Mouse (Mus musculus): ENCODE measurements at regions not wholly inside any gene's neighbourhood (a gene's known extent, or its start where the extent isn't known, plus 50 kb on each side); places are given as distances from the start of the nearest gene placed in this dataset.
A peak's percentile ranks its signal among the peaks of the same experiment; 100 is the strongest.

DNA sequence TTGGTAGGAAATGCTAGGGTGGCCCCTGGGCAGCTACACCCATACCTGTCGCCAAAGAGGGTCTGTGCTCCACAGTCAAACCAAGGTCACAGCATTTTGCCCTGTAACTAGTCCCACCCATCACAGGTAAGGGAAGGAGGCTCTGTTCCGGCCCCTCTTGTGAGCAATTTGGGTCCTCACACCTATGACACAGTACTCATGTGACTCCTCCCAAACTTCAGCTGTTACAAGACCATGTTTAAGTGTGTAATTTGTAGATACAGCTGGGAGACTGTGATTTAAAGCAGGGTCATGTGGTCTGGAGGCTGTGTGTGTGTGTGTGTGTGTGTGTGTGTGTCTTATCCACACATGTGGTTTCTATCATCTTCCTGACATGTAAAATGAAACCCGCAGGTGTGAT is 306.3 kb upstream of the Atp5g3 start:
- no peaks in the 10 kb centered on the region for H3K9me3 ChIP-seq (ENCODE audit: control insufficient read depth, low read length)
- H3K36me3 ChIP-seq (ENCODE audit: control insufficient read depth, insufficient read depth, low read length): no peaks in the 10 kb centered on the region
- H3K4me3 ChIP-seq (ENCODE audit: control insufficient read depth in 1 of 2, insufficient read depth in 1 of 2, low read depth in 1 of 2, low read length in 2 of 2): no peak overlapping the region
- no peaks in the 10 kb centered on the region for H3K27me3 ChIP-seq (ENCODE audit: control insufficient read depth, insufficient read depth, low read length)
- no peak overlapping the region for H3K27ac ChIP-seq (replicated peaks in 1 of 2; ENCODE audit: control insufficient read depth in 1 of 2, insufficient read depth in 1 of 2, low read depth in 2 of 2, low read length in 2 of 2)
- H3K4me1 ChIP-seq (ENCODE audit: control insufficient read depth in 2 of 2, insufficient read depth in 2 of 2, low read length in 2 of 2): no peaks in the 10 kb centered on the region
- WGBS: 80% methylated on average over 3 of the region's 3 CpGs
- no peak overlapping the region for H3K9ac ChIP-seq (ENCODE audit: low read length)
- no peak for ATAC-seq (ENCODE audit: insufficient number of reproducible peaks, insufficient read depth, low FRiP score, low read depth)
- H3K4me2 ChIP-seq (ENCODE audit: low read length): no peak overlapping the region

DNA sequence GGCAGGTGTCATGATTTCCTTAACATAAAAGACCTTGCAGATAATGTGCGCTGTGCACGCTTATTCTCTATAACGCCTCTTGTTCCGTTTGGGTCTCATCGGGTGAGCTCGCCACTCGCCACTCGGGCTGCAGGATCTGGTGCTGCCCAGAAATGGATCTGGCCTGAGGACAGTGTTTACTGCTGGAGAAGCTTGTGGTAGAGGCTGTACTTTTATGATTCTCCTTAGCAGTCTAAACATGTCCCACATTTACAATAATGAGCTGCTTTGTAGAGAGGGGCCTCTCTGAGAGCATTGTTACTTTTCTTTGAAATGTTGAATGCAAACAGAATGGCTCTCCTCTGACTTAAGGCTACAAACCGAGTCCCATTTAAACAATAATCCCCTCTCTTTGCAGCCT is 299.1 kb upstream of the Atp5g3 start:
- Histone ChIP-seq H3K9ac (ENCODE audit: low read length) (no peak overlapping the region), H3K4me3 (ENCODE audit: control insufficient read depth in 1 of 2, insufficient read depth in 1 of 2, low read depth in 1 of 2, low read length in 2 of 2) (no peak overlapping the region), H3K4me2 (ENCODE audit: low read length) (no peak overlapping the region), H3K27me3 (ENCODE audit: control insufficient read depth, insufficient read depth, low read length) (no peaks in the 10 kb centered on the region), H3K4me1 (ENCODE audit: control insufficient read depth in 2 of 2, insufficient read depth in 2 of 2, low read length in 2 of 2) (peaks cover 0 to 6% of the 10 kb centered on the region in 2 experiments; a peak in 1 of 4 replicates), H3K9me3 (ENCODE audit: control insufficient read depth, low read length) (no peaks in the 10 kb centered on the region), H3K36me3 (ENCODE audit: control insufficient read depth, insufficient read depth, low read length) (no peaks in the 10 kb centered on the region), H3K27ac (replicated peaks in 1 of 2; ENCODE audit: control insufficient read depth in 1 of 2, insufficient read depth in 1 of 2, low read depth in 2 of 2, low read length in 2 of 2) (no peak overlapping the region)
- WGBS: 76% methylated on average over 9 of the region's 9 CpGs
- no peak for ATAC-seq (ENCODE audit: insufficient number of reproducible peaks, insufficient read depth, low FRiP score, low read depth)

DNA sequence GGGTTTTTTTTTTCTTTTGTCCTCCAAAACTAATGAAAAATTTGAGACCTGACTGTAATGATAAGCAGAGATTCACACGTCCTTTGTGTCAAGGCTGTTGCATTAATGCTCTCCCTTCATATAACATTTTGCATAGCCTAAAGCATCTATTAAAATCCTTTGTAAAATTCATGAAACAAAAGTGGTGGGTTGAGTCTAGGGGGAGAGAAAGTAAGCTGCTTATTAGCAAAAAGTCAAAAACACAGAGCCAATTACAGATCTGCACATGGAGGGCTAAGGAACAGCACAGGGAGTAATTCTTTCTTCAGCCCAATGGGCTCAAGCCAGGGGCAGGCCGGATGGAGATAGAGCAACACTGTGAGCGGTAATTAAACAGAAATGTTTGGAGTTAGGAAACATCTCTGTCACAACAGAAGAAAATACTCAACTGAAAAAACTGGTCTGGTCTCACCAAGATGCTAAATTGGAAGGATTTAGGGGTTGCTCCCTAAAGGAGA is 298.3 kb upstream of the Atp5g3 start:
- no peak overlapping the region for H3K4me2 ChIP-seq (ENCODE audit: low read length)
- peaks cover 0 to 6% of the 10 kb centered on the region in 2 experiments; a peak in 1 of 4 replicates for H3K4me1 ChIP-seq (ENCODE audit: control insufficient read depth in 2 of 2, insufficient read depth in 2 of 2, low read length in 2 of 2)
- no peak overlapping the region for H3K4me3 ChIP-seq (ENCODE audit: control insufficient read depth in 1 of 2, insufficient read depth in 1 of 2, low read depth in 1 of 2, low read length in 2 of 2)
- no peaks in the 10 kb centered on the region for H3K36me3 ChIP-seq (ENCODE audit: control insufficient read depth, insufficient read depth, low read length)
- no peaks in the 10 kb centered on the region for H3K27me3 ChIP-seq (ENCODE audit: control insufficient read depth, insufficient read depth, low read length)
- no peaks in the 10 kb centered on the region for H3K9me3 ChIP-seq (ENCODE audit: control insufficient read depth, low read length)
- H3K9ac ChIP-seq (ENCODE audit: low read length): no peak overlapping the region
- no peak for ATAC-seq (ENCODE audit: insufficient number of reproducible peaks, insufficient read depth, low FRiP score, low read depth)
- 81% methylated on average over 3 of the region's 3 CpGs for WGBS
- H3K27ac ChIP-seq (replicated peaks in 1 of 2; ENCODE audit: control insufficient read depth in 1 of 2, insufficient read depth in 1 of 2, low read depth in 2 of 2, low read length in 2 of 2): no peak overlapping the region

DNA sequence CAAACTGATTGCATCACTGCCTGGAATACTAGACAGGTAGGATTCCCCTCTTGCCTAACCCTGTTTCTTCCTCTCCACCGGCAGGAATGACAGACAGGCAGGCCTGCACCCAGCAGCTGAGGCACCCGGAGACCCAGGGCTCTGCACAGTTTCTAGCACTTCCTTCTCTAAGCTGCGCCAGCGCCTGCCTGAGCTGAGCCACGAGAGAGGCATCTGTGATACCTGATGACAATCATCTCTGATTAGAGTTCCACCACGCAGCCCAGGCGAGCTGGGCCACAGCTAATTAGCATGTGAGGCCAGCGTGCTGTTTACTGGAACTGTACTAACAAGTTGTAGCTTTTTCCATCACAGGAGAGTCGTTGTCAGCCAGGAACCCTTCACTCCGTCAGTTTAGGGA is 296.3 kb upstream of the Atp5g3 start:
- Histone ChIP-seq H3K36me3 (ENCODE audit: control insufficient read depth, insufficient read depth, low read length) (no peaks in the 10 kb centered on the region), H3K9me3 (ENCODE audit: control insufficient read depth, low read length) (no peaks in the 10 kb centered on the region), H3K4me1 (ENCODE audit: control insufficient read depth in 2 of 2, insufficient read depth in 2 of 2, low read length in 2 of 2) (peaks cover 0 to 6% of the 10 kb centered on the region in 2 experiments; a peak in 1 of 4 replicates), H3K27ac (replicated peaks in 1 of 2; ENCODE audit: control insufficient read depth in 1 of 2, insufficient read depth in 1 of 2, low read depth in 2 of 2, low read length in 2 of 2) (no peak overlapping the region), H3K4me3 (ENCODE audit: control insufficient read depth in 1 of 2, insufficient read depth in 1 of 2, low read depth in 1 of 2, low read length in 2 of 2) (no peak overlapping the region), H3K9ac (ENCODE audit: low read length) (peak overlapping the region; percentile 5; the same call in 1 of the 2 replicates), H3K4me2 (ENCODE audit: low read length) (peak overlapping the region; percentile 42), H3K27me3 (ENCODE audit: control insufficient read depth, insufficient read depth, low read length) (no peaks in the 10 kb centered on the region)
- 13% methylated on average over 10 of the region's 10 CpGs for WGBS
- ATAC-seq (ENCODE audit: insufficient number of reproducible peaks, insufficient read depth, low FRiP score, low read depth): no peak

DNA sequence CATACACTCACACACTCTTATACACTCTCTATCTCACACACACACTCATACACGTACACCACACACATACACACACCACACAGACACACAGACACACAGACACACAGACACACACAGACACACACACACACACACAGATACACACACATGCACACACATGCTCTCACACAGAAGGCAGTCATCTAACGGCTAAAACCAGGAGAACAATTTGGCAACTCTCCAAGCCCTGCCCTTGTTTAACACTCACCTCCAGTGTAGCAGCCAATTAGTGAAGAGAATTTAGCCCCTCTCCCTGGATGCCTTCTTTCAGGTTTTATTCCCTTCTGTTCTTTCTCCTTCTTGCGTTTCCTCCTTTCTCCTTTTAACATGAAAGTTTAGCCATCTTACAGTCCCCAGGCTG is 291.6 kb upstream of the Atp5g3 start:
- Histone ChIP-seq H3K27me3 (ENCODE audit: control insufficient read depth, insufficient read depth, low read length) (no peaks in the 10 kb centered on the region), H3K36me3 (ENCODE audit: control insufficient read depth, insufficient read depth, low read length) (no peaks in the 10 kb centered on the region), H3K9ac (ENCODE audit: low read length) (no peak overlapping the region), H3K4me1 (ENCODE audit: control insufficient read depth in 2 of 2, insufficient read depth in 2 of 2, low read length in 2 of 2) (peaks cover 13 to 23% of the 10 kb centered on the region in 2 experiments; a peak in 3 of 4 replicates), H3K27ac (replicated peaks in 1 of 2; ENCODE audit: control insufficient read depth in 1 of 2, insufficient read depth in 1 of 2, low read depth in 2 of 2, low read length in 2 of 2) (no peak overlapping the region), H3K4me3 (ENCODE audit: control insufficient read depth in 1 of 2, insufficient read depth in 1 of 2, low read depth in 1 of 2, low read length in 2 of 2) (no peak overlapping the region), H3K4me2 (ENCODE audit: low read length) (no peak overlapping the region), H3K9me3 (ENCODE audit: control insufficient read depth, low read length) (no peaks in the 10 kb centered on the region)
- 56% methylated on average over 3 of the region's 3 CpGs for WGBS
- ATAC-seq (ENCODE audit: insufficient number of reproducible peaks, insufficient read depth, low FRiP score, low read depth): no peak

DNA sequence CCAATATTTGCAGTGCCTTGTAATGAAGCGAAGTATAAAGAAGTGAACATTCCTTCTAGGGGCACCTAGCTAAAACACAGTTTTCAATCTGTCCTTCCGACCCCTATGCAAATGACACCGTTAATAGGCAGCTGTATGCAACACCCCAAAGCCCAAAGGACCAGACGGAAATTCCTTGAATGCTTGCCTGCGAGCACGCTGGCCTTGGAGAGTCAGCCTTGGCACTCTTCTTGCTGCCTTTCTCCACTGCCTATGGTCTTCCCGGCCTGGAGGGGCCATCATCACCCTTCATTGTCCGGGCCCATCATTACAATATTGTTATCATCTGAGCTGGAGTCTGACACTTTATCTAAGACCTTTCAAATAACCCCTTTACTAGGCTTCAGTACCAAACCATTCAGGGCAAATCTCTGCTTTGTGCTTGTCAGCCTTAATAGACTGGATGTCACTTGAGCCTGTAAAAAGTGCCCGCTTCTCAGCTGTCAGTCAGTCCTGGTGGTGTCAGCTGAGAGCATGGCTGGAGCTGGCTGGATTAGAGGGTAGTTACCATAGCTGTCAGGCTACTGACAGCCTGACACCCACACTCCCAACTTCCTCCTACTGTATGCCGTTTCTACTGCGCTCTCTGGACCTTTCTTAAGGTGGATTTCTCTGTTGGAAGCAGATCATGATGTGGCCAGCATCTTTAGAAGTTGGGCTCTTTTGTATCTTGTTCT is 290.6 kb upstream of the Atp5g3 start:
- no peak overlapping the region; a peak in 1 of 4 replicates for H3K4me3 ChIP-seq (ENCODE audit: control insufficient read depth in 1 of 2, insufficient read depth in 1 of 2, low read depth in 1 of 2, low read length in 2 of 2)
- H3K9ac ChIP-seq (ENCODE audit: low read length): no peak overlapping the region
- no peaks in the 10 kb centered on the region for H3K36me3 ChIP-seq (ENCODE audit: control insufficient read depth, insufficient read depth, low read length)
- no peaks in the 10 kb centered on the region for H3K9me3 ChIP-seq (ENCODE audit: control insufficient read depth, low read length)
- peak overlapping the region; percentile 29 to 43; a peak in 1 of 4 replicates for H3K27ac ChIP-seq (replicated peaks in 1 of 2; ENCODE audit: control insufficient read depth in 1 of 2, insufficient read depth in 1 of 2, low read depth in 2 of 2, low read length in 2 of 2)
- H3K4me1 ChIP-seq (ENCODE audit: control insufficient read depth in 2 of 2, insufficient read depth in 2 of 2, low read length in 2 of 2): peaks cover 13 to 16% of the 10 kb centered on the region in 2 experiments; a peak in 3 of 4 replicates
- H3K4me2 ChIP-seq (ENCODE audit: low read length): peak overlapping the region; percentile 56
- 17% methylated on average over 11 of the region's 11 CpGs for WGBS
- ATAC-seq (ENCODE audit: insufficient number of reproducible peaks, insufficient read depth, low FRiP score, low read depth): no peak
- no peaks in the 10 kb centered on the region for H3K27me3 ChIP-seq (ENCODE audit: control insufficient read depth, insufficient read depth, low read length)

DNA sequence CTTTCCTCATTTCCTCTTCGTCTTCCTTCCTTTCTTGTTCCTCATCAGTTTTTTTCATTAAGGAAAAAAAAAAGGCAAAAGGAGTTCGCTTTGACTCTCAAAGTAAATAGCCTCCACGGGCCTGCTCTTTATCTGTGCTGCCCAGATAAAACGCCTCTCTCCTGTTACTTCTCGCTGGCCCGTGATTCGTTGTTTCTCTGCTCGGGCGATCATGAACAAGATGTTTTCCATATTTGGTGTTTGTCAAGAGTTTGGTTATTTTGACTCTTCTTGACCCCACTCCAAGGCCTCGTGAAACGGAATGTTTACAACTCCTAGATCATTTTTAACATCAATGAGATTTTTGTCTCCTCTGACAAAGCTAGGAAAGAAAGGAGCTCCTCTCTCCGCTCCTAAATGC is 288.4 kb upstream of the Atp5g3 start:
- Histone ChIP-seq H3K27me3 (ENCODE audit: control insufficient read depth, insufficient read depth, low read length) (no peaks in the 10 kb centered on the region), H3K4me1 (ENCODE audit: control insufficient read depth in 2 of 2, insufficient read depth in 2 of 2, low read length in 2 of 2) (peaks cover 13 to 16% of the 10 kb centered on the region in 2 experiments; a peak in 3 of 4 replicates), H3K4me2 (ENCODE audit: low read length) (peak overlapping the region; percentile 42), H3K27ac (replicated peaks in 1 of 2; ENCODE audit: control insufficient read depth in 1 of 2, insufficient read depth in 1 of 2, low read depth in 2 of 2, low read length in 2 of 2) (no peak overlapping the region), H3K36me3 (ENCODE audit: control insufficient read depth, insufficient read depth, low read length) (no peaks in the 10 kb centered on the region), H3K9me3 (ENCODE audit: control insufficient read depth, low read length) (no peaks in the 10 kb centered on the region), H3K9ac (ENCODE audit: low read length) (no peak overlapping the region), H3K4me3 (ENCODE audit: control insufficient read depth in 1 of 2, insufficient read depth in 1 of 2, low read depth in 1 of 2, low read length in 2 of 2) (no peak overlapping the region)
- ATAC-seq (ENCODE audit: insufficient number of reproducible peaks, insufficient read depth, low FRiP score, low read depth): no peak
- 10% methylated on average over 12 of the region's 12 CpGs for WGBS

Data from heart, embryonic 14.5 days (tissue).